Mouse (Mus musculus) gastrocnemius, postnatal 14 days (tissue): ENCODE data around the gene Mfsd14a. TPM values are rescaled to one million over a fixed set of nuclear protein-coding genes. Genes with fewer than 3 reads are reported as not detected.
"Not testable (repeated sequence)": the region's sequence is repeated elsewhere in the genome, so short reads cannot be mapped to it uniquely, and the experiment has no call there.

Source experiments
- DNase-seq: peaks from one replicate; pipeline ENCODE4 v3.0.0; 2021; ENCODE audit warnings: mixed read lengths
- intact Hi-C: fragments of 180-260 bp; cut with DNase I; formaldehyde crosslinking; loops from one replicate; pipeline ENCODE4 v1.15.1; 2025; ENCODE audit warnings: low total_unique reads
- total RNA-seq, 2 experiments: library from RNA; stranded (reverse); gene quantifications; 2 replicates each; pipeline ENCODE4 v1.2.3; 2021

Gene Mfsd14a
- total RNA-seq, 2 experiments from 2014 or later = 13.4 to 14.3 TPM

DNA sequence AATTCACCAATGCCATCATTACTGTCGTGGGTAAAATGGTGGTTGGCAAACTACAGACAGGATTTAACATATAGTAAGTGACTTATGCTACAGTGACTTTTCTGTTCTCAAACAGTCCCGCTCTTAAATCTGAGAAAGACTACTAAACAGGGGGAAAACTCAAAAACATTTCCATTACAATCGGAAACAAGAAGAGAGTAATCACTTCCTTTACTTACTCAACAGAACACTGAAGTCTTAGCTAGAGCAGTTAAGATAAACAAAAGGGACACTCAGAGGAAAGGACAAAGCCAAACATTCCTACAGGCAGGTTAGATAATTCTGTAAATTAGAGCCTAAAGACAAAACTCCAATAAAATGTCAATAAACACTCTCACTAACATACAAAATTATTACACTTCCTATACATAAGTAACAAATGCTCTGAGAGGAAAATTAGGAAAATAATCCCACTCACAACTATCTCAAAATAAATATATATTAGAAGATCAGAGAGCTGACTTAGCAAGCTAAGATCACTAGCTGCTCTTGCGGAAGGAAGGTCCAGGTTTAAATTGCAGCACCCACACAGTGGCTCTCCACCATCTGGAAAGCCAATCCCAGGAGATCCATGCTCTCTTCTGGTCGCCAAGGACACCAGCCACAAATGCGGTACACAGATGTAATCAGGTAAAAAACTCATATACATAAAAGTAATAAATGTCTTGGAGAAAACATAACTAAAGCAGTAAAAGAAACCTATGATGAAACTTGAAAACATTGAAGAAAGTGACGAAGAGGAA is 6.1 kb downstream of the Mfsd14a start:
- no peak for DNase-seq
- intact Hi-C loops = no loop called here

GRCm38 (mm10) chr3:116654051-116654450 is 8.4 kb downstream of the Mfsd14a start:
- intact Hi-C loops, DNase-seq: not testable (repeated sequence)

GRCm38 (mm10) chr3:116653278-116653945 is 9.1 kb downstream of the Mfsd14a start:
- intact Hi-C loops = no loop called here
- DNase-seq = no peak

- DNase-seq = no peak
- intact Hi-C loops = no loop called here
These were observed 10.4 kb downstream of the Mfsd14a start for GRCm38 (mm10) chr3:116652033-116652446.

DNA sequence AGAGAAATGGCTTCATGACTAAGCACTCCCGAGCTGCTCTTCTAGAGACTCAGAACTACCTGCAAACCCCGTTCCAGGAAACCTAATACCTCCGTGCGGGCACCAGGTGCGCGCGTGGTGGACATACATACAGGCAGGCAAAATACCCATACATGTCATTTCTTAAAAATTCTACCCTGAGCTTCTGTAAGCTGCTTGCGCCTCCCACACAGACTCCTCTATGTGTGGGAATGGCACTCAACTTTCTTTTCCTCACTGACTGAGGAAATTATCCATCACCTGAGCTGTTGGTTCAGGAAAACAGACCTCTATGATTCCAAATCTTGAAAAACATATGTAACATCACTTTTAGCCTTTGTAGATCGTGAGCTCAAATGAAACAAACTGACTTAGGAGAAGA is 11.8 kb downstream of the Mfsd14a start:
- no peak for DNase-seq
- intact Hi-C loops = no loop called here

DNA sequence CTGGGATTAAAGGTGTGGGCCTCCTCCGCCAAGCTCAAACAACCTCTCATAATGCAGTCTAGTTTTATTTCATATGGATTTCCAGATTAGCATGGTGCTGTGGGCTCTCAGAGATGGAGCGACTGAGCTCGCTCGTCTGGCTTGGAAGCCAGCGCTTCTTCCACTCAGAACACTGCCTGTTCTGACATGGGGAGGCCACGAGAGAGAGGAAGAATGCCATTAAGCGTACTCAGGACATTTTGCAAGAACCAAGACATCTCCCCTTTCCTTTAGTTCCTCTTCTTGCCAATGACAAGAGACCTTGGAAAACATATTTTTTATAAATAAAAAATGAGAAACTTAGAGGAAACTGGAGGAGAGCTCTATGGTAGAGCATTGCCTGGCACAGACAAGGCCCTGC is 13.7 kb downstream of the Mfsd14a start:
- no peak for DNase-seq
- intact Hi-C loops = no loop called here

GRCm38 (mm10) chr3:116646387-116646786 is 16.1 kb downstream of the Mfsd14a start:
- no peak for DNase-seq
- intact Hi-C loops = no loop called here

- no peak for DNase-seq
- intact Hi-C loops = no loop called here
These were observed 20.1 kb downstream of the Mfsd14a start for GRCm38 (mm10) chr3:116642373-116642772.

DNA sequence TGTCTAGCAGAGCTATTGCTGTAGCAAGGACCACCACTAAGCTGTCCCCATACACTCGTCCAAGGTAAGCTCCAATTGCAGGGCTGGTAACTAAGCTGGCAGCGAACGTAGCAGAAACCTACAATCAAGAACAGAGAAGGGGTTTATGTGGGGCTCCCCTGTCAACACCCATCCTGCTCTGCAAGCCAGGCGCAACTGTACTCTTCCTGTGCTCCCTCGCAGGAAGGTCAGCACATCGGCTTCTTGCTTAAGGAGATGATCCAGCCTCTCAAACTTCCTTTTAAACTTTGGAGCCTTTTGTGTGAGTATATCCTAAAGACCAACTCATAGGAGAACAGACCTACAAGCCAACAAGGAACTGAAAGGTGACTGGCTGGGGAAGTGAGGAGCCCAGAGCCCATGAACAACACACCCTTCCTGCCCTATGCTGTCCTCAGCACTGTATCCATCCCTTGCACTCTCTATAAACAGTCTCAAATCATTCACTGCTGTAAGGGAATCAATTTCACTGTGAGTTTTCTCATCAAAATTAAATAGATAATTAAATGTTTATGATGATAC is 20.6 kb downstream of the Mfsd14a start:
- DNase-seq = no peak
- intact Hi-C loops = no loop called here

- no peak for DNase-seq
- intact Hi-C loops = no loop called here
These were observed 22.5 kb downstream of the Mfsd14a start for GRCm38 (mm10) chr3:116640024-116640423.

DNA sequence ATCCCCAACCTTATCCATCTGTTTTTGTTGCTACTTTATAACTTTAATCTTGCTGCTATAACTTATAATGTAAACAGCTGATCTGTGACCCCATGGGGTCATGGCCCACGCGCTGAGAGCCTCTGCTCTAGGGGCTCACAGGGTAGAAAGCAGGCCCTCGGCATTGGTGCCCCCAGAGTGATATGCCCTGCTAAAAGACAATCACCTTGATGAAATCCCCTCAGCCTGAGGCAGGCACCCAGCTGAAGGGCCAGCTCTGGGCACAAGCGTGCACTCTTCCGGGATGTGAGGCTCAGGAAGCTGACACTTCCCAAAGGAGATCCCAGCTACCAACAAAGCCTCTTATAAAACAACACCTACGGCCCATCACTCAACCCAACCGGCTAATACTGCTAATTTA is 23.9 kb downstream of the Mfsd14a start:
- intact Hi-C loops = no loop called here
- no peak for DNase-seq

GRCm38 (mm10) chr3:116637693-116638476 is 24.6 kb downstream of the Mfsd14a start:
- DNase-seq = no peak
- intact Hi-C loops = no loop called here

- intact Hi-C loops = no loop called here
- no peak for DNase-seq
These were observed 26.7 kb downstream of the Mfsd14a start for GRCm38 (mm10) chr3:116635799-116636198.

DNA sequence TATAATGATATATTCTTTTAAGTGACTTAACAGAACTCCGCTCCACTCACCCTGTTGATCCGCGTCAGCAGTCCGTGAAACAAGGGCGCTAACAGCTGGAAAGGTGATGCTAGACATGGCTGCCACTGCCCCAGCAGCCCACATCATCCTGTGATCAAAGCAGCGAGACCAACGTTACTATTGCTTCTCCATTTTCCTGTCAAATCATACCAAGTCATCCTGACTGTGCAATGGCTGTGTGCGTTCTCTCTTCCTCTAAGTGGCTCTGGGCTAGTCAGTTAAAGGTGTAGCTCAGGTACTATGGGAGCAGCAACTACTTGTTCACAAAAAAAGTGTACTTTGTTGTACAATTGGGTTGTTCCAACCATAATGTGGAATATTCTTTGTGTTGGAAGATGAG is 27.6 kb downstream of the Mfsd14a start:
- no peak for DNase-seq
- intact Hi-C loops = no loop called here

- intact Hi-C loops = no loop called here
- DNase-seq = no peak
These were observed 28.4 kb downstream of the Mfsd14a start for GRCm38 (mm10) chr3:116634091-116634490.

- intact Hi-C loops = no loop called here
- no peak for DNase-seq
These were observed 29.5 kb downstream of the Mfsd14a start for GRCm38 (mm10) chr3:116632971-116633370.

DNA sequence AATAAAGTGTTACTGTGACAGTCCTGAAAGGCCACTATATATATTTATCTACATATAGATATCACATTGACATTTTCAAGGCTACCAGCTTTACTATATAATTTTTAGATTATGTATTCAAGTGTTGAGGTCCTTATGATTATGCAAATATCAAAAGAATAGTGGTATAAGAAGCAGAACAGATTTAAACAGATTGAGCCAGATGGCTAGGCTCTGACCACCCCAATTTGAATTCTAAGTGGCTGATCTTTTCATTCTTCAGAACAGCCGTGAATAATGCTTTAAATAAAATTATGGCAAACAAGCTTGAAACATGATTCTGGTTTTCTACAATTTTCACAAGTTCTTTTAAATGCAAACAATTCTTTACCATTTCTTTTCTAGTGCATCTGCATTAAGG is 31.0 kb downstream of the Mfsd14a start:
- intact Hi-C loops = no loop called here
- no peak for DNase-seq

GRCm38 (mm10) chr3:116622641-116623040 is 39.8 kb downstream of the Mfsd14a start:
- intact Hi-C loops = no loop called here
- no peak for DNase-seq

GRCm38 (mm10) chr3:116620636-116621370 is 41.7 kb downstream of the Mfsd14a start:
- intact Hi-C loops = no loop called here
- no peak for DNase-seq
